26 mouse cellular contexts compared by ENCODE assay signal in the genomic region with DNA sequence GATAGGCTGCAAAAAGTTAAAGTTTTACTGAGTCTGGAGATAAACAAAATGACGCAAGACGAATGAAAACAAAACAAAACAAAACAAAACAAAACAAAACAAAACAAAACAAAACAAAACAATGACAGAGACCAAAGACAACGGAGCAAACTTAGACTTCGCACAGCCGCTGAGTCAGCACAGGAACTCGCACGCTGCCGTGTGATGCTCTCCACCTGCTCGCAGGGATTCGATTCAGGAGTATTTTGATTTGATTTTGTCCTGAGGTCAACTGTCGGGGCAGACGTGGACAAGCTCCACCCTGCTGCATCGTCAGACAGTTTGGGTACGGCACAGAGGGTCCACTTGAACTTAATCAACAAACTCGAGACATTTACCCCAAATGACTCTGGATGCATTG.
A peak's percentile ranks its signal among the peaks of the same experiment; 100 is the strongest.
DNase-seq lines count a peak whose midpoint lies in the region; ATAC-seq and TF ChIP-seq lines count a peak whose summit lies in the region.
"Had no signal": no experiment of that assay in that cellular context is flagged by ENCODE, and none has a peak within 500 bp of the region (broad histone marks: within the 10 kb centered on the region; RNA-seq: fewer than 3 reads in every experiment).

No protein-coding gene starts in this region.

- peaks cover 25% of the 10 kb centered on the region for H3K4me1 ChIP-seq in heart, embryonic 11.5 days (ENCODE audit: control insufficient read depth, insufficient read depth, low read length)
- H3K4me1 ChIP-seq in intestine, embryonic 15.5 days (replicated peaks), result peaks cover 12% of the 10 kb centered on the region; the same call in 1 of the 2 replicates
- H3K4me1 ChIP-seq in intestine, postnatal 0 days (replicated peaks; ENCODE audit: control insufficient read depth, insufficient read depth, low read length), result no peaks in the 10 kb centered on the region
- no peaks in the 10 kb centered on the region for H3K4me1 ChIP-seq in CH12.LX (ENCODE audit: control insufficient read depth in 1 of 2, insufficient read depth in 2 of 2)
- H3K4me1 ChIP-seq in intestine, embryonic 16.5 days (ENCODE audit: control insufficient read depth, insufficient read depth, low read length), result 0 out of 2 replicates have a peak, but pooled peaks cover 3% of the 10 kb centered on the region

- in situ Hi-C loops in CH12.LX (cut with MboI; ENCODE audit: low pct_ligation_motif_present, low pct_unique_long_range_greater_than_20kb, low sequenced_read_pairs), result no loop called here

- no peaks in the 10 kb centered on the region for H3K9me3 ChIP-seq in heart, embryonic 11.5 days (replicated peaks; ENCODE audit: control insufficient read depth, low read length)
- H3K9me3 ChIP-seq in intestine, embryonic 15.5 days, result no peaks in the 10 kb centered on the region
- no peaks in the 10 kb centered on the region for H3K9me3 ChIP-seq in intestine, postnatal 0 days (ENCODE audit: control insufficient read depth)
- H3K9me3 ChIP-seq in CH12.LX (replicated peaks; ENCODE audit: low read length), result no peaks in the 10 kb centered on the region
- no peaks in the 10 kb centered on the region for H3K9me3 ChIP-seq in intestine, embryonic 16.5 days (ENCODE audit: control insufficient read depth, low read length)
- H3K9me3 ChIP-seq: embryonic facial prominence, embryonic 15.5 days; forebrain, embryonic 13.5 days; midbrain, embryonic 13.5 days had no signal

- no peak for TF ChIP-seq CTCF in intestine, postnatal 0 days (IDR thresholded peaks at IDR 0.05; ENCODE audit: low read depth)
- no peak for TF ChIP-seq CTCF in CH12.LX (conservative IDR thresholded peaks at IDR 0.05 in 1 of 2, IDR thresholded peaks at IDR 0.05 in 1 of 2; ENCODE audit: low read depth in 2 of 2, low read length in 2 of 2)

- no peak overlapping the region for H3K27ac ChIP-seq in heart, embryonic 11.5 days (ENCODE audit: low read depth, low read length)
- no peak overlapping the region for H3K27ac ChIP-seq in intestine, embryonic 15.5 days
- H3K27ac ChIP-seq in intestine, postnatal 0 days (ENCODE audit: low read depth, low read length), result no peak overlapping the region
- H3K27ac ChIP-seq in CH12.LX (ENCODE audit: insufficient read depth, low read depth), result no peak overlapping the region
- H3K27ac ChIP-seq in intestine, embryonic 16.5 days (ENCODE audit: low read length), result no peak overlapping the region
- H3K27ac ChIP-seq: embryonic facial prominence, embryonic 15.5 days; forebrain, embryonic 13.5 days; liver, embryonic 14.5 days; macrophage; midbrain, embryonic 13.5 days had no signal

- TF ChIP-seq EP300 in CH12.LX (IDR thresholded peaks at IDR 0.05; ENCODE audit: low read length), result no peak

- TF ChIP-seq POLR2A in CH12.LX (IDR thresholded peaks at IDR 0.05; ENCODE audit: low read depth, low read length), result no peak

- DNase-seq in heart, adult 11 months, result peak; percentile 78
- no peak for DNase-seq in CH12.LX (ENCODE audit: extremely low read depth)
- DNase-seq: adrenal gland, adult 2 months; adrenal gland, postnatal 36 days; cerebellum, adult 2 months; cerebellum, postnatal 14 days; gastrocnemius, postnatal 14 days; heart, adult 18-20 months; heart, postnatal 10 days; kidney, postnatal 10 days; layer of hippocampus, adult 9-11 months; liver; lung, adult 2 months; lung, postnatal 10 days; thymus, postnatal 14 days had no signal

- H3K4me3 ChIP-seq in heart, embryonic 11.5 days (ENCODE audit: low read depth, low read length), result no peak overlapping the region
- no peak overlapping the region for H3K4me3 ChIP-seq in intestine, embryonic 15.5 days (replicated peaks)
- no peak overlapping the region for H3K4me3 ChIP-seq in intestine, postnatal 0 days (ENCODE audit: low read depth, low read length)
- H3K4me3 ChIP-seq in CH12.LX (replicated peaks in 1 of 3; ENCODE audit: low read depth in 2 of 3, low read length in 2 of 3, poor library complexity in 1 of 3), result no peak overlapping the region
- H3K4me3 ChIP-seq in intestine, embryonic 16.5 days (ENCODE audit: low read length), result no peak overlapping the region
- H3K4me3 ChIP-seq: embryonic facial prominence, embryonic 15.5 days; forebrain, embryonic 13.5 days; midbrain, embryonic 13.5 days had no signal

- H3K79me2 ChIP-seq in CH12.LX (replicated peaks; ENCODE audit: control insufficient read depth, extremely low read depth, insufficient read depth, poor library complexity, severe bottlenecking), result no peaks in the 10 kb centered on the region

- no peaks in the 10 kb centered on the region for H3K36me3 ChIP-seq in heart, embryonic 11.5 days (ENCODE audit: control insufficient read depth, insufficient read depth, low read length)
- H3K36me3 ChIP-seq in intestine, embryonic 15.5 days, result no peaks in the 10 kb centered on the region
- no peaks in the 10 kb centered on the region for H3K36me3 ChIP-seq in intestine, postnatal 0 days (ENCODE audit: control insufficient read depth, insufficient read depth)
- no peaks in the 10 kb centered on the region for H3K36me3 ChIP-seq in CH12.LX (replicated peaks in 1 of 2; ENCODE audit: control insufficient read depth in 1 of 2, insufficient read depth in 1 of 2, low read length in 1 of 2)
- H3K36me3 ChIP-seq in intestine, embryonic 16.5 days (ENCODE audit: control insufficient read depth, insufficient read depth, low read length), result no peaks in the 10 kb centered on the region
- H3K36me3 ChIP-seq: embryonic facial prominence, embryonic 15.5 days; midbrain, embryonic 13.5 days had no signal

- ATAC-seq in heart, embryonic 11.5 days (replicated peaks; ENCODE audit: insufficient number of reproducible peaks, low FRiP score, low TSS enrichment), result no peak
- no peak for ATAC-seq in intestine, embryonic 15.5 days
- ATAC-seq in intestine, postnatal 0 days, result no peak
- no peak for ATAC-seq in intestine, embryonic 16.5 days
- no peak for ATAC-seq in cerebellum, adult (ENCODE audit: insufficient number of reproducible peaks, low FRiP score, low TSS enrichment)
- ATAC-seq: forebrain, embryonic 13.5 days; hindbrain, embryonic 16.5 days; midbrain, embryonic 13.5 days had no signal

- H3K9ac ChIP-seq in heart, embryonic 11.5 days (ENCODE audit: low read depth, low read length), result no peak overlapping the region
- no peak overlapping the region for H3K9ac ChIP-seq in intestine, embryonic 15.5 days
- no peak overlapping the region for H3K9ac ChIP-seq in intestine, postnatal 0 days (ENCODE audit: low read depth, low read length)
- no peak overlapping the region for H3K9ac ChIP-seq in CH12.LX (ENCODE audit: insufficient read depth, low read depth)
- H3K9ac ChIP-seq in intestine, embryonic 16.5 days (ENCODE audit: low read depth, low read length), result no peak overlapping the region
- H3K9ac ChIP-seq: embryonic facial prominence, embryonic 15.5 days; forebrain, embryonic 13.5 days; liver, embryonic 14.5 days; midbrain, embryonic 13.5 days had no signal

- dilution Hi-C loops in CH12.LX (cut with MboI; ENCODE audit: extremely low pct_ligation_motif_present, extremely low pct_unique_long_range_greater_than_20kb, low sequenced_read_pairs), result no loop called here

- WGBS in heart, embryonic 11.5 days (ENCODE audit: insufficient replicate concordance), result 51% methylated on average over 15 of the region's 15 CpGs
- WGBS in intestine, embryonic 15.5 days, result 47% methylated on average over 15 of the region's 15 CpGs
- 59% methylated on average over 15 of the region's 15 CpGs for WGBS in intestine, postnatal 0 days
- WGBS in intestine, embryonic 16.5 days, result 51% methylated on average over 15 of the region's 15 CpGs

- H3K4me2 ChIP-seq in heart, embryonic 11.5 days, result no peak overlapping the region
- H3K4me2 ChIP-seq in intestine, embryonic 15.5 days (replicated peaks), result peak overlapping the region; percentile 20; the same call in 1 of the 2 replicates
- no peak overlapping the region for H3K4me2 ChIP-seq in intestine, postnatal 0 days (replicated peaks; ENCODE audit: low read depth)
- no peak overlapping the region for H3K4me2 ChIP-seq in CH12.LX (ENCODE audit: insufficient read depth, low read depth, poor library complexity, severe bottlenecking)
- peak overlapping the region; percentile 23; the same call in 1 of the 2 replicates for H3K4me2 ChIP-seq in intestine, embryonic 16.5 days (ENCODE audit: low read depth, low read length)
- H3K4me2 ChIP-seq: embryonic facial prominence, embryonic 15.5 days; forebrain, embryonic 13.5 days; midbrain, embryonic 13.5 days had no signal

- H3K27me3 ChIP-seq in heart, embryonic 11.5 days (ENCODE audit: control insufficient read depth, insufficient read depth, low read length), result no peaks in the 10 kb centered on the region
- H3K27me3 ChIP-seq in intestine, embryonic 15.5 days (replicated peaks), result no peaks in the 10 kb centered on the region
- H3K27me3 ChIP-seq in intestine, postnatal 0 days (replicated peaks; ENCODE audit: control insufficient read depth, insufficient read depth, low read length), result no peaks in the 10 kb centered on the region
- H3K27me3 ChIP-seq in CH12.LX (replicated peaks), result no peaks in the 10 kb centered on the region
- no peaks in the 10 kb centered on the region for H3K27me3 ChIP-seq in intestine, embryonic 16.5 days (replicated peaks; ENCODE audit: control insufficient read depth, insufficient read depth, low read length)
- H3K27me3 ChIP-seq: embryonic facial prominence, embryonic 15.5 days; forebrain, embryonic 13.5 days; midbrain, embryonic 13.5 days had no signal

- TF ChIP-seq RAD21 in CH12.LX (IDR thresholded peaks at IDR 0.05; ENCODE audit: low read depth, low read length), result no peak

TF ChIP-seq in CH12.LX, 34 proteins besides CTCF, POLR2A, EP300 and RAD21:
- TF ChIP-seq HCFC1 (IDR thresholded peaks at IDR 0.05; ENCODE audit: low read depth, low read length) (no peak), MAFK (IDR thresholded peaks at IDR 0.05; ENCODE audit: insufficient replicate concordance, low read length) (peak; percentile 57; the same call in 1 of the 2 replicates), MEF2A (IDR thresholded peaks at IDR 0.05; ENCODE audit: borderline replicate concordance, low read depth, low read length) (no peak)

Comparison
In these comparisons a context has a peak if more than half of its experiments do, and no peak if none do; other contexts are left out.
1. H3K4me2 ChIP-seq: peak in intestine, embryonic 15.5 days (single experiment) and intestine, embryonic 16.5 days (single experiment); none in heart, embryonic 11.5 days (single experiment), intestine, postnatal 0 days (single experiment) and CH12.LX (single experiment).